Mouse (Mus musculus) liver, adult 2 months (tissue): ENCODE results near the gene Abca3. TPM values are rescaled to one million over a fixed set of nuclear protein-coding genes. Genes with fewer than 3 reads are reported as not detected.

Experiments
- DNase-seq: peaks from one replicate; pipeline ENCODE4 v3.0.0-alpha.2; 2011; ENCODE audit warnings: low read depth, low spot score; ENCODE audit errors: extremely low read depth
- H3K27ac ChIP-seq: fragments of 200-500 bp; replicated peaks from 2 replicates; pipeline ENCODE4 v1.5.1; 2012; ENCODE audit warnings: low read depth, mild to moderate bottlenecking, control low read depth, inconsistent platforms, low read length; ENCODE audit not compliant: insufficient read depth
- H3K27me3 ChIP-seq: fragments of 200-500 bp; 2 replicates; pipeline ENCODE4 v1.6.1; 2012; ENCODE audit warnings: mild to moderate bottlenecking, moderate library complexity, low read length, inconsistent platforms; ENCODE audit not compliant: control insufficient read depth, insufficient read depth
- H3K36me3 ChIP-seq: fragments of 200-500 bp; 2 replicates; pipeline ENCODE4 v1.6.1; 2012; ENCODE audit warnings: low read length, inconsistent platforms; ENCODE audit not compliant: control insufficient read depth, insufficient read depth
- H3K4me1 ChIP-seq: fragments of 200-500 bp; 2 replicates; pipeline ENCODE4 v1.6.1; 2011; ENCODE audit warnings: low read length; ENCODE audit not compliant: control insufficient read depth, insufficient read depth
- H3K4me3 ChIP-seq: fragments of 200-500 bp; 2 replicates; pipeline ENCODE4 v1.5.1; 2011; ENCODE audit warnings: low read depth, mild to moderate bottlenecking, control low read depth, low read length, moderate library complexity; ENCODE audit not compliant: insufficient read depth
- H3K79me2 ChIP-seq: fragments of 200-500 bp; 2 replicates; pipeline ENCODE4 v1.6.1; 2012; ENCODE audit warnings: inconsistent platforms, mild to moderate bottlenecking, low read length, moderate library complexity; ENCODE audit not compliant: control insufficient read depth, insufficient read depth
- H3K9ac ChIP-seq: fragments of 200-500 bp; 2 replicates; pipeline ENCODE4 v1.6.1; 2012; ENCODE audit warnings: low read depth, mild to moderate bottlenecking, control low read depth, inconsistent platforms, low read length
- CTCF ChIP-seq: fragments of 200-500 bp; IDR thresholded peaks from 2 replicates; pipeline ENCODE4 v1.5.1; 2011; ENCODE audit warnings: low read depth, low read length, control low read depth
- POLR2A ChIP-seq: fragments of 200-500 bp; IDR thresholded peaks from 2 replicates; pipeline ENCODE4 v1.6.1; 2011; ENCODE audit warnings: low read length, control low read depth; ENCODE audit not compliant: insufficient read depth; ENCODE audit errors: extremely low read depth
- WGBS: fragments of 180-500 bp; shearing (Covaris S2); methylation state at CpG from one replicate; pipeline ENCODE4 v1.1.7; 2018; 5-methylcytosine and 5-hydroxymethylcytosine counted together
- polyA plus RNA-seq: library from polyadenylated mRNA; depleted of rRNA; stranded (reverse); fragments of >200 nt; gene quantifications from 2 replicates; pipeline ENCODE4 v1.2.3, GENCODE M21; 2012; rRNA removed
- total RNA-seq: library from RNA; depleted of rRNA; stranded (reverse); fragments of >200 nt; gene quantifications from 2 replicates; pipeline ENCODE4 v1.2.3, GENCODE M21; 2014; rRNA removed

The Abca3 gene
- total RNA-seq (36.0 and 46.1 TPM in 2 replicates), polyA plus RNA-seq (70.0 and 76.6 TPM in 2 replicates)

DNA sequence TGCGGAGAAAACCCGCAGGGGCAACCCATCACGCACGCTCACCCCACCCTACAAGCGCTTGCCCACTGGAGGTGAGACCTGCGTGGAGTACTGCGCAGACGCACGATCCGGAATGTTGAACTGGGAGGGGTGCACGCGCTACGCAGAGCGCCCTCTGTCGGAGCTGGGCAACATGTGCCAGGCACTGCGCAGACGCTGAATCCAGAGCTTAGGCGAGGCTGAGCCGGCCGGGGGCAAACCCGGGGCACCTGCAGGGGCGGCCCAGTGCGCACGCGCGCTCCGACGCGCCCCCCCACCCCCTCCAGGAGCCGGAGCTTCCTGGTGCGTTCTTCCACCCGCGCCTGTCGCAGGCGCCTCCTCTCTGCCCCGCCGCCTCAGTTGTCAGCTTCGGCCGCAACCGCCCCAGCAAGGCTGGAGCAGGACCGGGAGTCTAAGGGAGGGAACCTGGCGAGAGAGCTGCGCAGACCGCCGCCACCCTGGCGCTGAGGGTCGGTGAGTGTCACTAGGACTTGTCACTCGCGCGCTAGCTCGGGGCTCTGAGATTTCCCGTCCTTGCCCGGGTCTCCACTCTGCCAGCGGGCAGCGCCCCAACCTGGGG lies at the start of gene Abca3:
Gene Abca3, plus strand, starts transcription at position 191 of the 598 bp plus-strand sequence.
- peak within 1 kb of the TSS; percentile 48 for H3K27ac ChIP-seq
- H3K27me3 ChIP-seq = no peaks in the 10 kb centered on the region
- peaks cover 20% of the 10 kb centered on the region; the same call in 1 of the 2 replicates for H3K79me2 ChIP-seq
- H3K36me3 ChIP-seq = no peaks in the 10 kb centered on the region
- peak within 1 kb of the TSS; percentile 87 for H3K4me3 ChIP-seq
- H3K9ac ChIP-seq = peak within 1 kb of the TSS; percentile 90
- WGBS = under 1% methylated on average over 55 of the region's 55 CpGs
- TF ChIP-seq CTCF = peak; percentile 99
- peak; percentile 53; the same call in 1 of the 2 replicates for TF ChIP-seq POLR2A
- DNase-seq = peak; percentile 85
- H3K4me1 ChIP-seq = peaks cover 16% of the 10 kb centered on the region

DNA sequence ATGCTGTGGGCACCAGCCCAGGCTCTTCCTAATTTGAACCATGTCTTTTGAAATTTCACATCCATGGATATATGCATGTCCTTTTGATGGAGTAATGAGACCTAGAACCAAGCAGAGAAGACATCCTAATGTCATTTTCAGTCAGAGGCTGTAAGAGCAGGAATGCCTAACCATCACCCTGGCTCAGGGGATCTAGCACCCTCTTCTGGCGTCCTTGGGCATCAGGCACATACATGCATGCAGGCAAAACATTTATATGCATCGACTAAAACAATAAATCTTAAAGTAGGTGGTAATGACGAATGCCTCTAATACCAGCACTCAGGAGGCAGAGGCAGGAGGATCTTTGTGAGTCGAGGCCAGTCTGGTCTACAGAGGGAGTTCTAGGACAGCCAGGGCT lies 44.2 kb upstream of the Abca3 start:
- Histone ChIP-seq H3K4me1 (no peaks in the 10 kb centered on the region), H3K9ac (no peak overlapping the region), H3K27me3 (no peaks in the 10 kb centered on the region), H3K36me3 (no peaks in the 10 kb centered on the region), H3K27ac (no peak overlapping the region), H3K4me3 (no peak overlapping the region), H3K79me2 (no peaks in the 10 kb centered on the region)
- TF ChIP-seq CTCF = peak; percentile 86
- TF ChIP-seq POLR2A = no peak
- WGBS = 39% methylated on average over 4 of the region's 4 CpGs
- DNase-seq = peak; percentile 56

GRCm38 (mm10) chr17:24320826-24321225 lies 30.9 kb upstream of the Abca3 start:
- Histone ChIP-seq H3K27ac (no peak overlapping the region), H3K36me3 (no peaks in the 10 kb centered on the region), H3K4me1 (no peaks in the 10 kb centered on the region), H3K4me3 (no peak overlapping the region), H3K27me3 (no peaks in the 10 kb centered on the region), H3K79me2 (no peaks in the 10 kb centered on the region), H3K9ac (no peak overlapping the region)
- no peak for DNase-seq
- 90% methylated on average over 3 of the region's 3 CpGs for WGBS
- TF ChIP-seq CTCF = no peak
- TF ChIP-seq POLR2A = no peak

DNA sequence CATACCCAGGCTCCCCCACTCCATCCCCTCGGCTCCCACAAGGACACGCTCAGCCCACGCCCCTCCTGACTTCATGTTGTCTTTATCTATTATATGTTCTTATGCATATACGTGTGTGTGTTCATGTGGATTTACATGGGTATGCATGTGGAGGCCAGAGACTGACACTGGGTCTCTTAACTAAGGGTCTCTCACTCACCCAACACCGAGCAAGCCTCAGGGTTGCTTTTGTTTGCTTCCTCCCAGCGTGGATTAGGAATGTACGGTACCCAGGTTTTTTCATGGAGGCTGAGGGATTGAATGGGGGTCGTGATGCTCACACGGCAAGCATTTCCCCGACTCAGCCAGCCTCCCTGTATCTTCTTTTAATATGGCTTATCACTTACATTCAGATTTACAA lies 26.7 kb upstream of the Abca3 start:
- no peak overlapping the region for H3K9ac ChIP-seq
- 85% methylated on average over 10 of the region's 10 CpGs for WGBS
- TF ChIP-seq CTCF = no peak
- TF ChIP-seq POLR2A = no peak

DNA sequence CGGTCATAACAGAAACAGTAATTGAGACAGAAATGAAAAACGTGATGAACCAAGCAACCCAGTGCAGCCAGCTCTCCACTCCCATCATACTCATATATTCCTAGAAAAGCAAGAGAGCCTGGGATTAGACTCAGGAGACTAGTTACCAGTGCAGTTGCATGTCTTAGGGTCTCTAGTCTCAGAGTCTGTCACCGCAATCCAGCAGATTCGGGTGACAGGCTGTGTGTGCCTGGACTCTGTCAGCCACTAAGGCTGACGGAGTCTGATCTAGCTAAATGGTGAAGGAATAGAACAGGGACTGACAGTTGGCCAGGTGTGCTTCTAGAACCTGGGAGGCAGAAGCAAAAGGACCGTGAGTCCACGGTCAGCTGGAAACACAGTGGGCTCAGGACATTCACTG lies 24.1 kb upstream of the Abca3 start:
- 92% methylated on average over 7 of the region's 7 CpGs for WGBS
- no peaks in the 10 kb centered on the region for H3K36me3 ChIP-seq

More for the DNA sequence above, 26.7 kb upstream of the Abca3 start:
- Histone ChIP-seq H3K4me3 (no peak overlapping the region), H3K79me2 (no peaks in the 10 kb centered on the region), H3K4me1 (no peaks in the 10 kb centered on the region), H3K27ac (no peak overlapping the region), H3K27me3 (no peaks in the 10 kb centered on the region), H3K36me3 (no peaks in the 10 kb centered on the region)
- DNase-seq = no peak

DNA sequence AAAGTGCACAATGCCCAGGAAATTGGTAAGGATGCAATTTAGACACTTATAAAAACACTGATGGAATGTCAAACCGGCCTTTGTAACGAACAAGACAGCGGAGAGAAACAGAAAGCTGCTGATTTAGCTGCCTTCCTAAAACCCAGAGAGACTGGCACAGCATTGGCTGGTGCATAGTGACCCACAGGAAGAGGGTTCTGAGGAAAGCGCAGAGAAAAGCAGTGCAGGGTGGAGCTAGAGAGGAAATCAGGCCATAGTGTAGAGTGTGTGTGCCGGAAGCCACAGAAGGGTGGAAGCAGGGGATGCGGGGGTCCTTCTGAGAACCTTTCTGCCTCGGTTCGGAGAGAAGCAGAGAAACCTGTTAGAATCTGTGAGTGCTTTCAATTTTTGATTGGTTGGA lies 7.1 kb upstream of the Abca3 start:
- Histone ChIP-seq H3K9ac (no peak overlapping the region), H3K79me2 (no peaks in the 10 kb centered on the region), H3K36me3 (no peaks in the 10 kb centered on the region), H3K27me3 (no peaks in the 10 kb centered on the region; the same call in 1 of the 2 replicates), H3K4me1 (no peaks in the 10 kb centered on the region), H3K27ac (no peak overlapping the region), H3K4me3 (no peak overlapping the region)
- no peak for DNase-seq
- WGBS = 76% methylated on average over 8 of the region's 8 CpGs
- no peak for TF ChIP-seq POLR2A

More for the DNA sequence above, 24.1 kb upstream of the Abca3 start:
- Histone ChIP-seq H3K27ac (no peak overlapping the region), H3K4me3 (no peak overlapping the region), H3K79me2 (no peaks in the 10 kb centered on the region), H3K27me3 (no peaks in the 10 kb centered on the region), H3K9ac (no peak overlapping the region), H3K4me1 (no peaks in the 10 kb centered on the region)
- no peak for TF ChIP-seq POLR2A
- no peak for TF ChIP-seq CTCF
- no peak for DNase-seq
